Mouse (Mus musculus): ENCODE measurements at regions not wholly inside any gene's neighbourhood (a gene's known extent, or its start where the extent isn't known, plus 50 kb on each side); places are given as distances from the start of the nearest gene placed in this dataset.

DNA sequence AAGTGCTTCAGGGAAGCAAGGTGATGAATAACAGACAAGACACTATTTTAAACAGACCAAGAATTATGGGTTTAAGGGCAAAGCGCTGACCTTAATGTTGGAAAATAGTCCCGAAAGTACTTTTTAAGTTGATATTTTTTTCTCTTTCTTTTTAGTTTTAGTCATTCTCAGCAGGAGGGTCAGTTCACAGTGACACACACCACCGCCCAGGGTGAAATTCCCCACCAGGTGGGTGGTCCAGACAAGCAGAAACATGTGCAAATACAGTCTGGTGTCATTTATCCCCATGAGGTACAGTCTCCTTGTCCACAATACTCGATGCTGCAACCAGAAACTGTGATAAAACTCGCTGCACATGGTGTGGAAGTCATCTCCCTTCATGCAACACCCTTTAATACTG is 435.5 kb downstream of the Fat4 start:
- H3K27me3 ChIP-seq (ENCODE audit: control insufficient read depth, insufficient read depth, low read length): no peaks in the 10 kb centered on the region
- no peak overlapping the region for H3K9ac ChIP-seq (ENCODE audit: low read length)
- H3K4me3 ChIP-seq (ENCODE audit: low read length): no peak overlapping the region
- no peaks in the 10 kb centered on the region for H3K36me3 ChIP-seq (ENCODE audit: control insufficient read depth, insufficient read depth)
- H3K9me3 ChIP-seq (replicated peaks; ENCODE audit: control insufficient read depth, low read length): no peaks in the 10 kb centered on the region
- H3K27ac ChIP-seq (ENCODE audit: low read length): no peak overlapping the region
- H3K4me1 ChIP-seq (ENCODE audit: control insufficient read depth, insufficient read depth, low read length): peaks cover 13% of the 10 kb centered on the region
- H3K4me2 ChIP-seq (ENCODE audit: low read depth, low read length): no peak overlapping the region
- 64% methylated on average over 5 of the region's 5 CpGs for WGBS
- no peak for ATAC-seq (replicated peaks; ENCODE audit: extremely low read depth, insufficient read depth, low FRiP score)

- ATAC-seq (replicated peaks; ENCODE audit: extremely low read depth, insufficient read depth, low FRiP score): no peak
- Histone ChIP-seq H3K27me3 (ENCODE audit: control insufficient read depth, insufficient read depth, low read length) (no peaks in the 10 kb centered on the region), H3K4me1 (ENCODE audit: control insufficient read depth, insufficient read depth, low read length) (no peaks in the 10 kb centered on the region), H3K36me3 (ENCODE audit: control insufficient read depth, insufficient read depth) (no peaks in the 10 kb centered on the region), H3K9ac (ENCODE audit: low read length) (no peak overlapping the region), H3K9me3 (replicated peaks; ENCODE audit: control insufficient read depth, low read length) (no peaks in the 10 kb centered on the region), H3K4me3 (ENCODE audit: low read length) (no peak overlapping the region), H3K4me2 (ENCODE audit: low read depth, low read length) (no peak overlapping the region), H3K27ac (ENCODE audit: low read length) (no peak overlapping the region)
- 61% methylated on average over 8 of the region's 8 CpGs for WGBS
These were observed 449.0 kb downstream of the Fat4 start for GRCm38 (mm10) chr3:39335612-39336230.

DNA sequence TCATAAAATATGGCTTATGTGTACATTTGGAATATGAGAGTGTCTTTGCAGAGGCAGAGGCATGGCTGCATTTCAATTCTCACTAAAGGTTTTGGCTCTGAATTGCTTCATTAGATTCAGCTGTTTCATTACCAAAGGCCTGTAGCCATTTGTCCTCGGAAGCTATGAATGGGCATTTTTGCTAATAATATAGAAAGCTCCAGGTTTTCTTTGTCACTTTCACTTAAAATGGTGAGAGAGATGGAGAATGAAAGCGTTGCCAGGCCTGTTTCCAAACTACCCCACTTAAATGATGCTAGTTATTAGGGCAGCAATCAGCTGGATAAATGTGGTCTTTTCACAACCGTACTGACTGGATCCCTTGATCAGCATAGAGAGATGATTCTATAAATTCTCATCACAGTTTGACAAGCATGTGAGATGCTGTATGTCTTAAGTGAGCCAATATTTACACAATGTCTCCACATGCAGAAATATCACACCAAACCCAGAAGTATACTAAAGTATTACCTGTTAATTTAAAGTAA is 454.5 kb downstream of the Fat4 start:
- no peaks in the 10 kb centered on the region for H3K27me3 ChIP-seq (ENCODE audit: control insufficient read depth, insufficient read depth, low read length)
- 83% methylated on average over 3 of the region's 3 CpGs for WGBS

GRCm38 (mm10) chr3:39344078-39344477 is 457.3 kb downstream of the Fat4 start:
- no peak overlapping the region for H3K9ac ChIP-seq (ENCODE audit: low read length)
- no peaks in the 10 kb centered on the region for H3K9me3 ChIP-seq (replicated peaks; ENCODE audit: control insufficient read depth, low read length)
- H3K27me3 ChIP-seq (ENCODE audit: control insufficient read depth, insufficient read depth, low read length): no peaks in the 10 kb centered on the region
- WGBS: 77% methylated on average over 3 of the region's 3 CpGs
- H3K4me2 ChIP-seq (ENCODE audit: low read depth, low read length): no peak overlapping the region
- H3K4me1 ChIP-seq (ENCODE audit: control insufficient read depth, insufficient read depth, low read length): no peaks in the 10 kb centered on the region
- no peak overlapping the region for H3K27ac ChIP-seq (ENCODE audit: low read length)
- H3K4me3 ChIP-seq (ENCODE audit: low read length): no peak overlapping the region
- no peaks in the 10 kb centered on the region for H3K36me3 ChIP-seq (ENCODE audit: control insufficient read depth, insufficient read depth)
- ATAC-seq (replicated peaks; ENCODE audit: extremely low read depth, insufficient read depth, low FRiP score): no peak

More for the DNA sequence above, 454.5 kb downstream of the Fat4 start:
- Histone ChIP-seq H3K4me1 (ENCODE audit: control insufficient read depth, insufficient read depth, low read length) (no peaks in the 10 kb centered on the region), H3K9ac (ENCODE audit: low read length) (no peak overlapping the region), H3K27ac (ENCODE audit: low read length) (no peak overlapping the region), H3K4me3 (ENCODE audit: low read length) (no peak overlapping the region), H3K4me2 (ENCODE audit: low read depth, low read length) (no peak overlapping the region), H3K9me3 (replicated peaks; ENCODE audit: control insufficient read depth, low read length) (no peaks in the 10 kb centered on the region), H3K36me3 (ENCODE audit: control insufficient read depth, insufficient read depth) (no peaks in the 10 kb centered on the region)
- ATAC-seq (replicated peaks; ENCODE audit: extremely low read depth, insufficient read depth, low FRiP score): no peak

GRCm38 (mm10) chr3:39347578-39347977 is 460.8 kb downstream of the Fat4 start:
- 94% methylated on average over 4 of the region's 4 CpGs for WGBS

DNA sequence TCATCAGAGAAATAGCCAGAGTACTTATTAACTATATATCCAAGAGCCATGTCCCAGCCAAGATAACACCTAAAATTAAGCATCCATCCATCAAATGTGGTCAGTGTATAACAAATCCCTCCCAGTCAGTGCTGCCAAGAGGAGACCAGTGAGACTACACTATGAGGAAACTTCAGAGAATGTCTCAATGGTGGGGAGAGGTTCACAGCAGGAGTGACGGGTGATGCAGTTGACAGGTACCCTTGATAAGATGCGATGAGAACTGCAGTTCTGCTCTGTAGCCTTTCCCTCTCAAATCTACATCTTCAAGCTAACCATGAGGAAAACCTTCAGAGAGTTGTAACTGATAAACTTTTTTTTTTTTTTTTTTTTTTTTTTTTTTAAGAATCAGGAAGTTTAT is 470.3 kb downstream of the Fat4 start:
- Histone ChIP-seq H3K9ac (ENCODE audit: low read length) (no peak overlapping the region), H3K4me3 (ENCODE audit: low read length) (no peak overlapping the region), H3K27me3 (ENCODE audit: control insufficient read depth, insufficient read depth, low read length) (no peaks in the 10 kb centered on the region), H3K4me1 (ENCODE audit: control insufficient read depth, insufficient read depth, low read length) (no peaks in the 10 kb centered on the region), H3K4me2 (ENCODE audit: low read depth, low read length) (no peak overlapping the region), H3K27ac (ENCODE audit: low read length) (no peak overlapping the region), H3K36me3 (ENCODE audit: control insufficient read depth, insufficient read depth) (no peaks in the 10 kb centered on the region), H3K9me3 (replicated peaks; ENCODE audit: control insufficient read depth, low read length) (peaks cover 2% of the 10 kb centered on the region; the same call in 1 of the 2 replicates)
- 21% methylated on average over 2 of the region's 2 CpGs for WGBS
- no peak for ATAC-seq (replicated peaks; ENCODE audit: extremely low read depth, insufficient read depth, low FRiP score)

More at GRCm38 (mm10) chr3:39347578-39347977, 460.8 kb downstream of the Fat4 start:
- Histone ChIP-seq H3K4me1 (ENCODE audit: control insufficient read depth, insufficient read depth, low read length) (no peaks in the 10 kb centered on the region), H3K36me3 (ENCODE audit: control insufficient read depth, insufficient read depth) (no peaks in the 10 kb centered on the region), H3K27ac (ENCODE audit: low read length) (no peak overlapping the region), H3K9me3 (replicated peaks; ENCODE audit: control insufficient read depth, low read length) (no peaks in the 10 kb centered on the region), H3K4me2 (ENCODE audit: low read depth, low read length) (no peak overlapping the region), H3K27me3 (ENCODE audit: control insufficient read depth, insufficient read depth, low read length) (no peaks in the 10 kb centered on the region), H3K9ac (ENCODE audit: low read length) (no peak overlapping the region), H3K4me3 (ENCODE audit: low read length) (no peak overlapping the region)
- ATAC-seq (replicated peaks; ENCODE audit: extremely low read depth, insufficient read depth, low FRiP score): no peak

- 74% methylated on average over 2 of the region's 2 CpGs for WGBS
- H3K9me3 ChIP-seq (replicated peaks; ENCODE audit: control insufficient read depth, low read length): peaks cover 2% of the 10 kb centered on the region; the same call in 1 of the 2 replicates
These were observed 473.5 kb downstream of the Fat4 start for GRCm38 (mm10) chr3:39360278-39360677.

DNA sequence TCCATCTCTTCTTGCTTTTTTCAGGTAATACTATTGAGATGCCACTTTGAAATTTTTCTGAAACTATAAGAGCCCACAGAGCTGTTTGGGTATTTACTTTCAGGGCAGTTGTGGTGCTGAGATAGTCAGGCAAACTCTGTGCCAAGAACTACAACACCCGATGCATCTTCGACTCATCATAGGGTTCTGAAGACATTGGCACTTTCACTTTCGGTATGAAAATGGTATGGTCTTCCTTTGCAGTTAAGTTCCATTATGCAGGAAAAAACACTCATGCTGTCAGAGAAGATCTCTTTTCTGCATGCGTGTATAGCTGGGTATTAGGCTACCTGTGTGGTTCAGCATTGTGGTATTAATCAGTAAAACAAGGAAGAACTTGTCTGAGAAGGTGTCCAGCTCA is 484.2 kb downstream of the Fat4 start:
- H3K27ac ChIP-seq (ENCODE audit: low read length): no peak overlapping the region
- WGBS: 82% methylated on average over 4 of the region's 4 CpGs
- ATAC-seq (replicated peaks; ENCODE audit: extremely low read depth, insufficient read depth, low FRiP score): no peak
- no peaks in the 10 kb centered on the region for H3K27me3 ChIP-seq (ENCODE audit: control insufficient read depth, insufficient read depth, low read length)
- H3K9ac ChIP-seq (ENCODE audit: low read length): no peak overlapping the region
- H3K4me1 ChIP-seq (ENCODE audit: control insufficient read depth, insufficient read depth, low read length): no peaks in the 10 kb centered on the region
- H3K4me3 ChIP-seq (ENCODE audit: low read length): no peak overlapping the region
- H3K4me2 ChIP-seq (ENCODE audit: low read depth, low read length): no peak overlapping the region
- no peaks in the 10 kb centered on the region for H3K9me3 ChIP-seq (replicated peaks; ENCODE audit: control insufficient read depth, low read length)
- H3K36me3 ChIP-seq (ENCODE audit: control insufficient read depth, insufficient read depth): no peaks in the 10 kb centered on the region

More at GRCm38 (mm10) chr3:39360278-39360677, 473.5 kb downstream of the Fat4 start:
- Histone ChIP-seq H3K27ac (ENCODE audit: low read length) (no peak overlapping the region), H3K4me2 (ENCODE audit: low read depth, low read length) (no peak overlapping the region), H3K9ac (ENCODE audit: low read length) (no peak overlapping the region), H3K4me3 (ENCODE audit: low read length) (no peak overlapping the region), H3K27me3 (ENCODE audit: control insufficient read depth, insufficient read depth, low read length) (no peaks in the 10 kb centered on the region), H3K4me1 (ENCODE audit: control insufficient read depth, insufficient read depth, low read length) (no peaks in the 10 kb centered on the region), H3K36me3 (ENCODE audit: control insufficient read depth, insufficient read depth) (no peaks in the 10 kb centered on the region)
- no peak for ATAC-seq (replicated peaks; ENCODE audit: extremely low read depth, insufficient read depth, low FRiP score)

GRCm38 (mm10) chr3:39372426-39372950 is 485.7 kb downstream of the Fat4 start:
- ATAC-seq (replicated peaks; ENCODE audit: extremely low read depth, insufficient read depth, low FRiP score): no peak
- Histone ChIP-seq H3K4me1 (ENCODE audit: control insufficient read depth, insufficient read depth, low read length) (no peaks in the 10 kb centered on the region), H3K4me3 (ENCODE audit: low read length) (no peak overlapping the region), H3K36me3 (ENCODE audit: control insufficient read depth, insufficient read depth) (no peaks in the 10 kb centered on the region), H3K27ac (ENCODE audit: low read length) (no peak overlapping the region), H3K9ac (ENCODE audit: low read length) (no peak overlapping the region), H3K9me3 (replicated peaks; ENCODE audit: control insufficient read depth, low read length) (no peaks in the 10 kb centered on the region), H3K27me3 (ENCODE audit: control insufficient read depth, insufficient read depth, low read length) (no peaks in the 10 kb centered on the region), H3K4me2 (ENCODE audit: low read depth, low read length) (no peak overlapping the region)
- 73% methylated on average over 10 of the region's 10 CpGs for WGBS
